Mouse (Mus musculus): Measurements from ENCODE around the gene Gm10803.

Gm10803 gene

DNA sequence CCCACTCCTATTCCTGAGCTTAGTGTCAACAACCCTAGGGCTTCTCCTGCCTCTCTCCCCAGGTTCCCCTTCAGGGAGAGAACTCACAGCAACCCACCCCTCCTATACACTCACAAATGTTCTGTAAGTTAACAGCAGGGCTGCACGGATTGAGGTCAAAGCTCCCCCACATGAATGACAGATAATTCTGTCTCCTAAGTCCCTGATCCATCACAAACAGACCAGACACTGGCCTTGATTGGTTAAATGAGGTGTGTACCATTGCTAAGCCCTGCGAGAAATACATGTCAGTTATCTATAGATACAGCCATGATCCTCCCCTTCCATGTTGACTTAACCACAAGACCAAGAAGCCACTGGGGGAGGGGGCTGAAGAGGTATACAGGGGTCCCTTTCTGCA is 31.3 kb downstream of the Gm10803 start:
- 74% methylated on average over 2 of the region's 2 CpGs for WGBS

- 77% methylated on average over 11 of the region's 11 CpGs for WGBS
Observed at GRCm38 (mm10) chr2:93592164-93592790, 31.9 kb downstream of the Gm10803 start.

- WGBS: 92% methylated on average over 10 of the region's 10 CpGs
Observed at GRCm38 (mm10) chr2:93593121-93593520, 32.8 kb downstream of the Gm10803 start.

GRCm38 (mm10) chr2:93597145-93597544 is 36.8 kb downstream of the Gm10803 start:
- 87% methylated on average over 11 of the region's 11 CpGs for WGBS

- WGBS: 68% methylated on average over 9 of the region's 9 CpGs
Observed at GRCm38 (mm10) chr2:93599731-93600130, 39.4 kb downstream of the Gm10803 start.

GRCm38 (mm10) chr2:93604601-93605285 is 44.4 kb downstream of the Gm10803 start:
- WGBS: 83% methylated on average over 6 of the region's 6 CpGs

- WGBS: 73% methylated on average over 3 of the region's 3 CpGs
Observed at GRCm38 (mm10) chr2:93608800-93609199, 48.4 kb downstream of the Gm10803 start.

GRCm38 (mm10) chr2:93613020-93613419 is 52.7 kb downstream of the Gm10803 start:
- WGBS: 92% methylated on average over 7 of the region's 7 CpGs
